Comparison of ENCODE assay signal across 25 mouse cellular contexts in genomic region chr9:74101591-74101990, GRCm38 (mm10). TPM values are rescaled to one million over a fixed set of nuclear protein-coding genes. Genes with fewer than 3 reads are reported as not detected.
"Had no signal": no experiment of that assay in that cellular context is flagged by ENCODE, and none has a peak within 500 bp of the region (broad histone marks: within the 10 kb centered on the region; RNA-seq: fewer than 3 reads in every experiment).

No protein-coding gene starts in this region.

- H3K4me3 ChIP-seq: intestine, embryonic 15.5 days; layer of hippocampus, adult 2 months; liver, embryonic 12.5 days; liver, embryonic 15.5 days; lung, embryonic 15.5 days; megakaryocyte, embryonic 14.5 days; midbrain, embryonic 10.5 days; midbrain, embryonic 13.5 days; myocyte; neural tube, embryonic 13.5 days; stomach, embryonic 15.5 days had no signal

- DNase-seq: layer of hippocampus, adult 9-11 months; lung, adult 18-20 months; lung, postnatal 10 days; lung, postnatal 36 days; retina, postnatal 1 day; right cerebral cortex, postnatal 25 days; spleen, adult 18-20 months; thymus, postnatal 25 days had no signal

- H3K9ac ChIP-seq: intestine, embryonic 15.5 days; liver, embryonic 12.5 days; liver, embryonic 15.5 days; lung, embryonic 15.5 days; midbrain, embryonic 13.5 days; neural tube, embryonic 13.5 days; stomach, embryonic 15.5 days had no signal

- H3K4me1 ChIP-seq: intestine, embryonic 15.5 days; liver, embryonic 12.5 days; liver, embryonic 15.5 days; lung, embryonic 15.5 days; megakaryocyte, embryonic 14.5 days; midbrain, embryonic 10.5 days; midbrain, embryonic 13.5 days; neural tube, embryonic 13.5 days; stomach, embryonic 15.5 days had no signal

- H3K4me2 ChIP-seq: intestine, embryonic 15.5 days; liver, embryonic 12.5 days; liver, embryonic 15.5 days; lung, embryonic 15.5 days; midbrain, embryonic 13.5 days; neural tube, embryonic 13.5 days; stomach, embryonic 15.5 days had no signal

- H3K27ac ChIP-seq: intestine, embryonic 15.5 days; kidney, postnatal 0 days; layer of hippocampus, adult 2 months; liver, embryonic 12.5 days; liver, embryonic 15.5 days; lung, embryonic 15.5 days; midbrain, embryonic 10.5 days; midbrain, embryonic 13.5 days; neural tube, embryonic 13.5 days; stomach, embryonic 15.5 days had no signal

- ATAC-seq: hindbrain, embryonic 16.5 days; intestine, embryonic 15.5 days; liver, embryonic 12.5 days; midbrain, embryonic 13.5 days; midbrain, embryonic 16.5 days had no signal

- H3K36me3 ChIP-seq: intestine, embryonic 15.5 days; liver, embryonic 12.5 days; liver, embryonic 15.5 days; lung, embryonic 15.5 days; midbrain, embryonic 10.5 days; midbrain, embryonic 13.5 days; neural tube, embryonic 13.5 days; stomach, embryonic 15.5 days had no signal

- H3K27me3 ChIP-seq: intestine, embryonic 15.5 days; liver, embryonic 12.5 days; liver, embryonic 15.5 days; lung, embryonic 15.5 days; megakaryocyte, embryonic 14.5 days; neural tube, embryonic 13.5 days; stomach, embryonic 15.5 days had no signal

- H3K9me3 ChIP-seq: intestine, embryonic 15.5 days; liver, embryonic 12.5 days; liver, embryonic 15.5 days; lung, embryonic 15.5 days; megakaryocyte, embryonic 14.5 days; midbrain, embryonic 10.5 days; midbrain, embryonic 13.5 days; neural tube, embryonic 13.5 days; stomach, embryonic 15.5 days had no signal

RNA-seq across cellular contexts. Expression of gene Wdr72, which starts 8.6 kb away (rescaled TPM):
- total RNA-seq: layer of hippocampus, adult 2 months; left cerebral cortex, adult 18-20 months; monocyte, adult 5-6 weeks; neutrophil, adult 5-6 weeks had no signal
- polyA plus RNA-seq: liver, embryonic 15.5 days; myocyte had no signal
